Mouse (Mus musculus) liver, embryonic 14.5 days (tissue): ENCODE data around the gene Muc3a.

ENCODE experiments used
- CTCF ChIP-seq: IDR thresholded peaks from 2 replicates; pipeline ENCODE4 v1.5.1; 2016; ENCODE audit warnings: antibody characterized with exemption, low read depth, control low read depth
- EP300 ChIP-seq: IDR thresholded peaks from 2 replicates; pipeline ENCODE4 v1.6.1; 2016; ENCODE audit warnings: antibody characterized with exemption, low read depth

DNA sequence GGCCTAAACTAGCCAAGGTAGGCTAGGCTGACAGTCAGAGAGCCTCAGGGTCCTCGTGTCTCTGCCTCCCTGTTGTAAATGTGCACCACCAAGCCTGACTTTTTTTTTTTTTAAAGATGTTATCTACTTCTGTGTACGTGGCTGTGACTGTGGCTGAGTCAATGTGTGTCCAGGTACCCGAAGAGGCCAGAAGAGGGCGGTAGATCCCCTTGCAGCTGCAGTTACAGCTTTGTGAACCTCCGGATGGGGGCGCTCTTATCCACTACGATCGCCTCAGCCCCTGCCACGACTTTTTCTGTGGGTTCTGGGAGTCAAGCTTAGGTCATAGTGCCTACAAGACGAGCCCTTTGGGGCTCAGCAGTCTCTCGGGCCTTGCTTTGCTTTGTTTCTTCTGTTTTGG is 52.7 kb downstream of the Muc3a start:
- TF ChIP-seq EP300 (no peak), CTCF (peak; percentile 87)
